Mouse (Mus musculus): ENCODE measurements around the gene Gm49337. TPM values are rescaled to one million over a fixed set of nuclear protein-coding genes. Genes with fewer than 3 reads are reported as not detected.
A peak's percentile ranks its signal among the peaks of the same experiment; 100 is the strongest.

The Gm49337 gene
- polyA plus RNA-seq, 1 experiment from 2014 or later: not detected

DNA sequence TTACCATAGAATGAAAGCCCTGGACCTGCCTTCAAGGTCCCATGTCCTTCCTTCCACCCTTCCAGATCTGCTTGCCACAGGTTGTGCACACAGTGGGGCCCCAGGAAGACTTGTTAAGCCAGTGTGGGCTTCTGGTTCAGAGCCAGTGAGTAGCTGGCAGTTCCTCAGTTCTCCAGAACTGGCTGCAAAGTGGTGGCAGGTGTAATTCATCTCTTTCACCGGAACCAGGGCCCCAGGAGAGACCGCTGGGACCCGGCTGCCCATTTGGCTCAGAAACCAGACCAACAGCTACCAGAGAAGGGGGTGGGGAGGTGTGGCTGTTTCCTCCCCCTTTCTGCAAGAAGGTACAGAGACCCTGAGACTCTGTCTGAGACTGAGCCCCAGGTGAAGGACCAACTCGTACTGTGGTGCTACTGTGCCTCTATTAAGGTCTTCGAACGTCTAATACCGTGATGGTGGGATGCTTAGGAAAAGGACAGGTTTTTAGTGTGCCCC is 29.8 kb upstream of the Gm49337 start:
- 4% methylated on average over 7 of the region's 7 CpGs for WGBS
- Histone ChIP-seq H3K27ac (no peak overlapping the region), H3K4me3 (replicated peaks) (peak overlapping the region; percentile 77), H3K27me3 (peaks cover 21% of the 10 kb centered on the region), H3K36me3 (no peaks in the 10 kb centered on the region), H3K4me2 (peak overlapping the region; percentile 95), H3K4me1 (replicated peaks) (peaks cover 8% of the 10 kb centered on the region), H3K9ac (replicated peaks) (0 out of 2 replicates have a peak overlapping the region, but pooled peaks have one; percentile 34), H3K9me3 (no peaks in the 10 kb centered on the region)
- ATAC-seq (ENCODE audit: insufficient number of reproducible peaks, insufficient read depth, low FRiP score, low TSS enrichment, low read depth): no peak

- Histone ChIP-seq H3K9me3 (no peaks in the 10 kb centered on the region), H3K9ac (replicated peaks) (peak overlapping the region; percentile 69), H3K4me1 (replicated peaks) (peaks cover 8% of the 10 kb centered on the region), H3K4me2 (peak overlapping the region; percentile 95), H3K27ac (no peak overlapping the region), H3K27me3 (peaks cover 21% of the 10 kb centered on the region), H3K4me3 (replicated peaks) (peak overlapping the region; percentile 77), H3K36me3 (no peaks in the 10 kb centered on the region)
- peak; percentile 67 for ATAC-seq (ENCODE audit: insufficient number of reproducible peaks, insufficient read depth, low FRiP score, low TSS enrichment, low read depth)
- under 1% methylated on average over 41 of the region's 47 CpGs for WGBS
These were observed 29.1 kb upstream of the Gm49337 start for GRCm38 (mm10) chr4:116143891-116144717.

GRCm38 (mm10) chr4:116149812-116150155 is 23.4 kb upstream of the Gm49337 start:
- Histone ChIP-seq H3K4me3 (replicated peaks) (peak overlapping the region; percentile 76), H3K9ac (replicated peaks) (peak overlapping the region; percentile 93), H3K4me1 (replicated peaks) (peaks cover 15% of the 10 kb centered on the region), H3K36me3 (peaks cover 30% of the 10 kb centered on the region), H3K4me2 (peak overlapping the region; percentile 78), H3K27ac (peak overlapping the region; percentile 90), H3K27me3 (peaks cover 4% of the 10 kb centered on the region; the same call in 1 of the 2 replicates), H3K9me3 (no peaks in the 10 kb centered on the region)
- WGBS: 18% methylated on average over 6 of the region's 6 CpGs
- no peak for ATAC-seq (ENCODE audit: insufficient number of reproducible peaks, insufficient read depth, low FRiP score, low TSS enrichment, low read depth)

DNA sequence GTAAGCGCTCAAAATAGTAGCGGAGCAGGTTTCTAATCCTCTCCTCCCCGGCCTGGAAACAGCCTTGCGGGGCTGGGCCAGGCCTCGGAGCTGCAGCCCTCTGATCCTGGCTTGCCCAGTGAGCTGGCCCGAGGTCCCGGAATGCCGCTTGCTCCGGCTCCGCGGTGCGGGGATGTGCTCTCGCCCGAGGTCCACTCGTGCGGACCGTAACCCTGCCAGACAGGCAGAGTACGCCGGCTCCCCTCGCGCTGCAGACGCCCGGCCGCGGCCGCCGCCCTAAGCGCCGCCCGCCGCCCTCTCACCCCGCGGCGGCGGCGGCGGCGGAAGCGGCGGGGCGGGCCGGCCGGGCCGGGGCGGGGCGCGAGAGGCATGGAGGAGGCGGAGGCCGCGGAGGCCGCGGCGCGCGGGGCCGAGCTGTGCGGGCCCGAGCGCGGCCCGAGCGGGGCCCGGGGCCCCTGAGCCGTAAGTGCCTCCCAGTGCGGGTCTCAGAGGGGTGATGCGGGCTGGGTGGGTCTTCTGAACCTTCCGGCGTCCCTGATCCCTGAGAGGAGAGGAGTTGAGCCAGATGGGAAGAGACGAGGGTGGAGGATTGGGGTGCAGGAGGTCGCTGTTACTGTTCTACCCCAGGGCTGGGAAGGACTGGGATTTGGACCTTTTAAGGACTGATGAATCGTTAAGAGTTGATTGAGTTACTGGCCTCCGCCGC is 22.9 kb upstream of the Gm49337 start:
- H3K36me3 ChIP-seq: peaks cover 35% of the 10 kb centered on the region
- peak overlapping the region; percentile 78 for H3K4me2 ChIP-seq
- peaks cover 15% of the 10 kb centered on the region for H3K4me1 ChIP-seq (replicated peaks)
- H3K4me3 ChIP-seq (replicated peaks): peak overlapping the region; percentile 76
- peaks cover 4% of the 10 kb centered on the region; the same call in 1 of the 2 replicates for H3K27me3 ChIP-seq
- WGBS: under 1% methylated on average over 71 of the region's 73 CpGs
- ATAC-seq (ENCODE audit: insufficient number of reproducible peaks, insufficient read depth, low FRiP score, low TSS enrichment, low read depth): peak; percentile 81
- H3K9me3 ChIP-seq: no peaks in the 10 kb centered on the region
- peak overlapping the region; percentile 90 for H3K27ac ChIP-seq
- peak overlapping the region; percentile 93 for H3K9ac ChIP-seq (replicated peaks)

DNA sequence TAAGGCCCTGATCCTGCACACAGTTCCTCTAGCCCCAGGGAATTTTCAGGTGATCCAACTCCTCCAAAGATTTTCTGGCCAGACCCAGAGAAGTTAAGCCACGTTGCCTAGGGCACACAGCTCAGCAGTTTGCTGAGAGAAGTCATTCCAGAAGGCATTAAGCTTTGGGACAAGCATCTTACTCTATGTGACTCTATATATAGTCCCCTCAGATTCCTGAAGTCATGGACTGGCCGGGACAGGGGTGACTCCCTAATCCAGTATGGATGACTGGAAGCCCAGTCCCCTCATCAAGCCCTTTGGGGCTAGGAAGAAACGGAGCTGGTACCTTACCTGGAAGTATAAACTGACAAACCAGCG is 22.3 kb upstream of the Gm49337 start:
- Histone ChIP-seq H3K27me3 (no peaks in the 10 kb centered on the region), H3K36me3 (peaks cover 41% of the 10 kb centered on the region), H3K4me2 (peak overlapping the region; percentile 78), H3K27ac (peak overlapping the region; percentile 85), H3K9me3 (no peaks in the 10 kb centered on the region), H3K4me3 (replicated peaks) (peak overlapping the region; percentile 76), H3K4me1 (replicated peaks) (peaks cover 15% of the 10 kb centered on the region), H3K9ac (replicated peaks) (peak overlapping the region; percentile 93)
- WGBS: 19% methylated on average over 4 of the region's 4 CpGs
- peak; percentile 21 for ATAC-seq (ENCODE audit: insufficient number of reproducible peaks, insufficient read depth, low FRiP score, low TSS enrichment, low read depth)

DNA sequence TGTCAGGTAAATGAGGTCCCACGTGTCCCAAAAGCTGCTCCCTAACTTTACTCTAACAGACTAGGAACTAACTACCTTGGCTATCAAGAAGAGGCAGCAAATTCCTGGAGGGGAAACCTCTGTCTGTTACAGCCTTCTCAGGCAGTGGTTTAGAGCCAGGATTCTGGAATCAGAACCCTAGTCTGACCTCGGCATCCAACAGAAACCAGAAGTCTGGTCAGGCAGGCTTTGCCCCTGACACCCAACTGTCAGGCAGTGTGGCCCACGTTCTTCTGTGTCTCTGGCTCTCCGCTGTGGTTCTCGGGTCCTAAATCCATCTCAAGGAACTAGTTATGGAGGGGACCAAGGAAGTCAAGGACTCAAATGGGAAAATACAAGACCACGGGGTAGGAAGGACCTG is 21.9 kb upstream of the Gm49337 start, which contains the start of gene Lurap1:
TSS of gene Lurap1 (minus strand) at position 101 of the 400 bp plus-strand sequence.
- WGBS: 68% methylated on average over 6 of the region's 6 CpGs
- no peaks in the 10 kb centered on the region for H3K27me3 ChIP-seq
- H3K4me3 ChIP-seq (replicated peaks): peak within 1 kb of the TSS; percentile 76
- peak within 1 kb of the TSS; percentile 93 for H3K9ac ChIP-seq (replicated peaks)
- peak within 1 kb of the TSS; percentile 78 for H3K4me2 ChIP-seq
- H3K4me1 ChIP-seq (replicated peaks): peaks cover 15% of the 10 kb centered on the region
- ATAC-seq (ENCODE audit: insufficient number of reproducible peaks, insufficient read depth, low FRiP score, low TSS enrichment, low read depth): no peak
- peaks cover 44% of the 10 kb centered on the region for H3K36me3 ChIP-seq
- H3K27ac ChIP-seq: peak within 1 kb of the TSS; percentile 90
- H3K9me3 ChIP-seq: no peaks in the 10 kb centered on the region

DNA sequence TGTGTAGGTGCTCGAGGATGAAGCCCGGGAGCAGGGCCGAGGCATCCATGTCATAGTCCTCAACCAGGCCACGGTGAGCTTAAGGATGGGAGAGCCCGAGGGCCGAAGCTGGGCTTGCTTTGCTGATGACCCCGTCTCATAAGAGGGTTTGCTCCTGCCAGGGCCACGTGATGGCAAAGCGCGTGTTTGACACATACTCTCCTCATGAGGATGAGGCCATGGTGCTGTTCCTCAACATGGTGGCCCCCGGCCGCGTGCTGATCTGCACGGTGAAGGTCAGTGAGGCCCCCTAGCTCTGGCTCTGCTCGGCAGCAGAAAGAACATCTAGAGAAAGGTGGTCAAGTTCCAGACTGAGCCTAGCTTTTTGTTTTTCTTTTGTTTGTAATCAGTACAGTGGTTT is 20.5 kb upstream of the Gm49337 start:
- H3K27ac ChIP-seq: no peak overlapping the region
- H3K9ac ChIP-seq (replicated peaks): no peak overlapping the region
- H3K4me1 ChIP-seq (replicated peaks): peaks cover 15% of the 10 kb centered on the region
- peaks cover 59% of the 10 kb centered on the region for H3K36me3 ChIP-seq
- H3K4me2 ChIP-seq: no peak overlapping the region
- H3K4me3 ChIP-seq (replicated peaks): no peak overlapping the region
- 93% methylated on average over 15 of the region's 15 CpGs for WGBS
- H3K27me3 ChIP-seq: no peaks in the 10 kb centered on the region
- H3K9me3 ChIP-seq: no peaks in the 10 kb centered on the region
- ATAC-seq (ENCODE audit: insufficient number of reproducible peaks, insufficient read depth, low FRiP score, low TSS enrichment, low read depth): no peak

- Histone ChIP-seq H3K9ac (replicated peaks) (no peak overlapping the region), H3K27me3 (no peaks in the 10 kb centered on the region), H3K27ac (no peak overlapping the region), H3K4me2 (no peak overlapping the region), H3K4me1 (replicated peaks) (no peaks in the 10 kb centered on the region), H3K9me3 (no peaks in the 10 kb centered on the region), H3K36me3 (peaks cover 85% of the 10 kb centered on the region), H3K4me3 (replicated peaks) (no peak overlapping the region)
- no peak for ATAC-seq (ENCODE audit: insufficient number of reproducible peaks, insufficient read depth, low FRiP score, low TSS enrichment, low read depth)
- 81% methylated on average over 2 of the region's 2 CpGs for WGBS
These were observed 15.3 kb upstream of the Gm49337 start for GRCm38 (mm10) chr4:116157882-116158281.

DNA sequence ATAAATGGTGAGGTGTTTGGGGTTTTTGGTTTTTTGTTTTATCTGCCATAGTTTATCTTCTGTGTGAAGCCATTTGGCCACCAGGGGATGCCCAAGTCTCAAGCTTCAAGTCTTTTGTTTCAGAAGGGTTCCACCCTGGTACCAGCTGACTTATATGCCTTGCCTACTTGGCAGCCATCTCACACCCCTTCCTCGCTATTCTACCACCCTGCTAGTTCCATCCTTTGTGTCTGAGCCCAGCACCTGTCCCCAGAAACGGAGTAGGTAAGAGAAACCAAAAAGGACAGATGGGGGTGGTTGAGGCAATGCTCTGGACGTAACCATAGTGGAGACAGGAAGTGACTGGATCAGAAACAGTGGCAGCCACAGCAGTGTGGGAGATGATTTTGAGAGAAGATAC is 13.3 kb upstream of the Gm49337 start:
- ATAC-seq (ENCODE audit: insufficient number of reproducible peaks, insufficient read depth, low FRiP score, low TSS enrichment, low read depth): no peak
- Histone ChIP-seq H3K27me3 (no peaks in the 10 kb centered on the region), H3K9ac (replicated peaks) (no peak overlapping the region), H3K4me3 (replicated peaks) (no peak overlapping the region), H3K4me2 (no peak overlapping the region), H3K4me1 (replicated peaks) (peaks cover 3% of the 10 kb centered on the region; the same call in 1 of the 2 replicates), H3K27ac (no peak overlapping the region), H3K36me3 (peaks cover 65% of the 10 kb centered on the region), H3K9me3 (no peaks in the 10 kb centered on the region)
- WGBS: 78% methylated on average over 3 of the region's 3 CpGs

- Histone ChIP-seq H3K4me1 (replicated peaks) (peaks cover 12% of the 10 kb centered on the region), H3K27me3 (no peaks in the 10 kb centered on the region), H3K27ac (no peak overlapping the region), H3K36me3 (peaks cover 56% of the 10 kb centered on the region), H3K9ac (replicated peaks) (no peak overlapping the region), H3K4me3 (replicated peaks) (no peak overlapping the region), H3K4me2 (no peak overlapping the region), H3K9me3 (no peaks in the 10 kb centered on the region)
- WGBS: 81% methylated on average over 3 of the region's 3 CpGs
- ATAC-seq (ENCODE audit: insufficient number of reproducible peaks, insufficient read depth, low FRiP score, low TSS enrichment, low read depth): no peak
These were observed 12.4 kb upstream of the Gm49337 start for GRCm38 (mm10) chr4:116160769-116161168.

DNA sequence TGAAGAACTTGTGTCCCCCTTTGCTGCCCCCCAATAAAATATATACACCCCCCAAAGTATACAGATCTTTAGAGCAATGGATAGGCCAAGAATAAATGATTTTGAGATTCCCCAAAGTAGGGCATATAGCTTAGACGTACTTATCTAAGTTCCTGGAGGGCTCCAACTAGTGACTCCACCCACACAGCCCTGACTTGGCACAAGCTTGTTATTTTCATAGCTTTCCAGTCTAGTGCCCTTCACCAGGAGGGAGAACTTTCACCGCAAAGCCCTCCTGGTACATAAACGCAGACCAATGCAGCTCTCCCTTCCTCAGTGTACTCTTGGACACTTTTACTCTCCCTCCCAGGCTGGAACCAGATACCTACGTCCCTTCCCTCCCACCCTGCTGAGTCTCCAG is 11.0 kb upstream of the Gm49337 start:
- Histone ChIP-seq H3K27ac (no peak overlapping the region), H3K36me3 (peaks cover 43% of the 10 kb centered on the region), H3K4me3 (replicated peaks) (no peak overlapping the region), H3K27me3 (no peaks in the 10 kb centered on the region), H3K4me2 (no peak overlapping the region), H3K9me3 (no peaks in the 10 kb centered on the region), H3K9ac (replicated peaks) (no peak overlapping the region), H3K4me1 (replicated peaks) (peaks cover 18% of the 10 kb centered on the region)
- ATAC-seq (ENCODE audit: insufficient number of reproducible peaks, insufficient read depth, low FRiP score, low TSS enrichment, low read depth): no peak
- WGBS: 89% methylated on average over 4 of the region's 4 CpGs
